Mouse (Mus musculus): ENCODE measurements at regions not wholly inside any gene's neighbourhood (a gene's known extent, or its start where the extent isn't known, plus 50 kb on each side); places are given as distances from the start of the nearest gene placed in this dataset.

GRCm38 (mm10) chr13:28587977-28588376 is 330.6 kb downstream of the Gm11361 start:
- TF ChIP-seq HCFC1 (IDR thresholded peaks at IDR 0.05; ENCODE audit: borderline replicate concordance, insufficient read depth, low read length): no peak
- TF ChIP-seq ZC3H11A (IDR thresholded peaks at IDR 0.05; ENCODE audit: borderline replicate concordance, low read depth, low read length): no peak
- TF ChIP-seq CHD2 (IDR thresholded peaks at IDR 0.05; ENCODE audit: low read depth, low read length): no peak
- no peak for TF ChIP-seq MAFK (IDR thresholded peaks at IDR 0.05; ENCODE audit: insufficient read depth, low read depth, low read length)

Data from ES-E14 (cell line).